Mouse (Mus musculus) activated CD4-positive, CD25-positive, alpha-beta regulatory T cell, adult 4 months (primary cell): ENCODE measurements around the gene Tmem120b. TPM values are rescaled to one million over a fixed set of nuclear protein-coding genes. Genes with fewer than 3 reads are reported as not detected.
A peak's percentile ranks its signal among the peaks of the same experiment; 100 is the strongest.

ENCODE experiments used
- ATAC-seq: one replicate; pipeline ENCODE4 v1.8.0; 2017
- polyA plus RNA-seq, 2 experiments: library from polyadenylated mRNA; unstranded; fragments of 100-300 nt; shearing (Covaris generic); gene quantifications; one replicate each; pipeline ENCODE4 v1.2.1; 2017

The Tmem120b gene
- polyA plus RNA-seq, 2 experiments from 2014 or later: 2.2 to 2.3 TPM

DNA sequence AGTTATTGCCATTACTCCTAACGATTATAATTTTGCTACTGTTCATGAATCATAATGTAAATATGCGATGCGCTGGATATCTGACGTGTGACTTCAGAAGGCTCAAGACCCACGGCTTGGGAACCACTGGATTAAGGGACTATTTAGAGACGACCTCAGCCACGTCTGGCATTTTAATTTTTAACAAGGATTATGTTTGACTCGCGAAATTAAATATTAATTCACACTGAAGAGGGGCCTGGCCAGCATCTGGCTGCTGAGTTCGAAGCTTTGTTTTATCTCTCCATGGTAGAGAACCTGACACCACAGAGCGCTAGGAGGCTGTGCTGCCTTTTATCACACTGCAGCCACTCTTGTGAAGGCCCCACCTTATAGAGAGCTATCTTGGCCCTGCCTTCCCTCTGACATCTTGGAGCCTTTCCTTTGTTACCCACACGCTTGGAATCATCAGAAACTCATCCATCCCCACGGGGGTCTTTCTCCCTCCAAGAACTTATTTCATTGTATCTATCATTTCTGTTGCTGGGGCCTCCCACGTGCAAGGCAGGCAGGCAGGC, 24.9 kb downstream of the Tmem120b start:
- no peak for ATAC-seq

DNA sequence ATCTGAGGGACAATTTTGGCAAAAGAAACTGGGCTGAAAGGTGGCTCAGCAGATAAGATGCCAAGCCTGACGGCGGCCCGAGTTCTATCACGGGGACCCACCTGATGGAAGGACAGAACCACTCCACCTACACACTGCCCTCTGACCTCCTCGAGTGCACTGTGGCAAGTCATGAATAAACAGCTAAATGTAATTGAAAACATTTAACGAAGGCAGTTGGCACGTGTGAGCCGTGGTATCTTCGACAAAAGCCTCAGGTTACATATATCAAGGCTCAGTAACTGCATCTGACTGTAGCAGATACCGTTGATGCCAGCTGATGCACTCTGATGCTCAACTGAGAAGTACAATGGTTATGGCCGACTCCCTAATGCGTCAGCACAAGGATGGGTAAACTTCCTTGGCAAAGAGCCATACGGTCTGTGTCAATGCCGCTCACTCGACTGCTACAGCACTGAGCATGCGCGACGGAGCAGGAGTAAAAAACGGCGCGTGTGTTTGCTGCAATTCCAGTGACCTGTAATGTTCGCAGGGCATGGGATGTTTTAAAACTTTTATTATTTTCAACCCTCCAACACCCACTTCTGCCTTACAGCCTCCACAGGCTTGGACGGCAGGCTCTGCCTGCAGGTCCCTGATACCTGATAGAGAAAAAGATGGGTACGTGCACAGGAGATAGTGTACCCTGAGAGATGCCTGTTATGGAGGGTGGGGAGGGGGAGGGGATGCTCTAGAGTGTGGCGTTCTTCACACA, 26.2 kb downstream of the Tmem120b start:
- ATAC-seq: no peak

DNA sequence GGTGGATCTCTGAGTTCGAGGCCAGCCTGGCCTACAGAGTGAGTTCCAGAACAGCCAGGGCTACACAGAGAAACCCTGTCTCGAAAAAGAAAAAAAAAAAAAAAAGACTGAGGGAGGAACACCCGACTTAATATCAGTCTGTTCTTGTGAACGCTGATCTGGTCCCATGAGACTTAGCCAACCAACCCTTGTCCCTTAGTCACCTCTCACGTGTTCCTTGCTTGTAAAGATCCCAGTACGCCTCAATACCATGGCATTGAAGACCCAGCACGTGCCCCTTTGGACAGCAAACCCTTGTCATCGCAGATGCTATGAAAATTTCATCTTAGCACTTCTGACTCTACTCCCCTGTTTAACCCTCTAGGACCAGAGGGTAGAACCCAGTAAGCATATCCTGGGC, 28.1 kb downstream of the Tmem120b start:
- ATAC-seq: no peak

DNA sequence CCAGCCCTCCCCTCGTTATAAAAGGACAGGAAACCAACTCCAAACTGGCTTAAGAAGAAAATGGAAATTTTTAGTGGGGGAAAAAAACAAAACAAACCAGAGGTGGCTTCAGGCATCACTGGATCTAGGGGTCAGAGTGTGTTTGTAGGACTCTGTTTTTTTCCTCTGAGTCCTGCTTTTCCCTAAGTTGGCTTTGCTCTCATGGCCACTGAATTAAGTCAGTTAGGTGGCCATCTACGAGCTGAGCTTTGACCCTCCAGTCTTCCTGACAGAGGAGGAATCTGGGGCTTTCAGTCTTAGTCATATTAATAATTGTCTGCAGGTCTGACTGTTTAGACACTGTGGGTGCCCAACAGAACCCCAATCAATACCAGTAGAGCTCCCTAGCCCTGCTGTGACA, 30.3 kb downstream of the Tmem120b start:
- ATAC-seq: no peak

DNA sequence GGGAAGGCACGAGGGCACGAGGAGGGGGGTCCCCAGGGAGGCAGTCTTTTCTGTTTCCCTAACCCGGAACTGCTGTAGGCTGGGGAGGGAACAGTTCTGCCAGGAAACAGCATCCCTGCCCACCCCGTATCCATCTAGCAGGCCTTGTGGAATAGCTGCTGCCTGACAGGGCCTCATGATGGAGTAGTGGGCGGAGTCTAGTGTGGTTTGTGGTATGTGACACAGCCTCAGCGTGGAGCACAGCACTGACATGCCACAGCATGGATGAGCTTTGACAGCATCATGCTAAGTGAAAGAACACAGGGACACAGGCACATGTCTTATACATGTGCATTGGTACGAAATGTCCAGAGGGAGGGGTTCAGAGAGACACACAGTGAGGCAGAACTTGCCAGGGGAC, 34.2 kb downstream of the Tmem120b start:
- no peak for ATAC-seq

DNA sequence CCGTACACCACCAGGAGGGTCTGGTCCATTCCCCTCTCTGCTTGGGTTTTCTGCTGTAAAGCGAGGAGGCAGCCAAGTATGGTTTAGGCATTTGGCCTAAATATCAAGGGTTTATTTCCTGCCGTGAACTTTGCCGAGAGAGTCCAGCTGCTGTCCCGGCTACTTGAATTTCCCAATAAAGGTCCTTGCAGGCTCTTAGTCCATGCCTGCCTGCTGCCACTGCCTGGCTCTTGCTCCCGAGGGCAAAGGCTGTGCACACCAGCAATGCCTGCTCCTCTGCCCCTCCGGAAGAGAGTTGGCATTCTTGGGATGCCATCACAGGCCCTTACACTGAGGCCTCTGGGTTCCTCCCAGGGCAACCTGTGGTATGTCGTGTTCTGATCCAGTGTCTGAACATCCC, 35.3 kb downstream of the Tmem120b start:
- no peak for ATAC-seq

DNA sequence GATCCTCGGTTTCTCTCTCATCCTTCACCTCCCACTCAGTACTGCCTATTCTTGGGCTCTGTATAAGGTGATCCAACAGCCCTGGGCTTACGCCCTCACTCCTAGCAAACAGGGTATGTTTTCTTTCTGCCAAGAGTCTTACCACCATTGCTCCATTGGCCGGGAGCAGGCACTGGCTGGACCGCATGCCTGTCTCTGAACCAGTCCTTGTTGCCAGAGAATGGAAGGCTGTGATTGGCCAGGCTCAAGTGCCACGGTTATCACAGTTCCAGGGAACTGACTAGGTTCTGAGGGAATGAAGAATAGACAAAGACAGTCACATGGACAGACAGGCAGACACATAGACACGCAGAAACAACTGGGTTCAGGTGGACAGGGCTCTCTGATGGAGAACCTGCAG, 36.6 kb downstream of the Tmem120b start:
- no peak for ATAC-seq

DNA sequence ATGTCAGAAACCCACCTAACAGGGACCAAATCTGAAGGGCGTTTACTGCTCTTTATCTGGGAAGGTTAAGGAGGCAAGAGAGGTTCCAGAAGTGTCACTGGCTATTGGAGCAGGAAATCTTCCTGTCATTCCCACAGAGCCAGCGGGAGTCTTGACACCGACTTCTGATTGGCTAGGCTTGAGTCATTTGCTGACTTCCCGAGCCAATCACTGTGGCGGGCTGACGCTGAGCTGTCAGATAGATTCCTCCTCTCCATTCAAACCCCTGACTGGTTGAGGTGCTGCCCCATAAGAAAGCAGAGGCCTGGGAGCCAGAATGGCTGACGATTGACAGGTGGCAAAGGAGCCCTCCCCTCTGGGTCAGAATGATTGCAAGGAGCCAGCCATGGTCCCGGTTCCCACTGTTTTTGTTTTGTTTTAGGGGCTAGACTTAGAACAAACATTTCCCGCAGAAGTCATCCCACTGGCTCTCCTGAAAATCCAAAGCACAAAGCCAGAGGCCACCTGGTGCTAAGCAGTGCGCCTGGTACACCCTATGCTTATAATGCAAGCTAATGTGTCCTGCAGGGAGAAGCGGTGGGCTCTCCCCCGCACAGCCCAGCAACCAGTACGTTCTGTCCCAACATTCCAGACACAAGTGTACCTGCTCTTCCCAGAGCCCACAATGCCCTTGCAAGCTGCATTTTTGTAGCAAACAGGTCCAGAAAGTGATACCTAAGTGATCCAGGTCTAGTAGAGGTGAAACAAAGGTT, 41.4 kb downstream of the Tmem120b start:
- ATAC-seq: no peak

DNA sequence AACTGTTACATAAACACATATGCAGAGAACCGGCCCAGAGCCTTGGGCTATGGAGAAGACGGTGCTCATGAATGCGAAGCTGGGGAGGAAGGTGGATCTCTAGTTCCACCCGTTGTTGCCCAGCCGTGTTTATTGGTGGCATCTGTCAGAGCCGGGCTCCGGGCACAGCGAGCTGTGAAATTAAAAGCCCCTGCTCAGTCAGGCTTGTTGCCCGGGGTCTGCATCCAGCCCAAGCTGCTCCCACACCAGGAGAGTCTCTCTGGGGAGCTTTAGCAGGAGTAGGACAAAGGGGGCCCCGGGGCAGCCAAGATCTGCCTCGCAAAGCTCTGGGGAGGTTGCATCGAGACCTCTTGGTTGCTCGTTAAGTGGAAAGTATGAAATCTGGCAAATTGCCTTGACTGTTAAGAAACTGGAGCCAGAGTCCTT, 42.1 kb downstream of the Tmem120b start:
- ATAC-seq: no peak

DNA sequence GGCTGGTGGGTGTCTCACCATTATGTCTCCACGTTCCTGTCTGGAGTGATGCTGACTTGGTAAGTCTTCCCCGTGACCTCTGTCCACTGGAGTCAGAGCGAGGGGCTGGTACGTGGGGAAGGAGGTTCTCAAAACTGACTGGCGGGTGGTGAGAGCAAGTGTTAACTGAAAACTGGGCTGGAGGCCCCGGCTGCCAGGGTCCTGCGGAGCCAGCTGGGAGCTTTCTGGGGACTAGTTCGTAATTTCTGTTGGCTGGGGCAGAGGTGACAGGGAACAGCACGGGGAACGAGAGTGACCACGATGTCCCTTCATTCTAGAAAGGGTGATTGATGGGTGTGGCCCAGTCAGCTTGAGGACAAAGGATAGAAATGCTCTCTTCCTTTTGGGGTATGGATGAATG, 45.9 kb downstream of the Tmem120b start:
- no peak for ATAC-seq

DNA sequence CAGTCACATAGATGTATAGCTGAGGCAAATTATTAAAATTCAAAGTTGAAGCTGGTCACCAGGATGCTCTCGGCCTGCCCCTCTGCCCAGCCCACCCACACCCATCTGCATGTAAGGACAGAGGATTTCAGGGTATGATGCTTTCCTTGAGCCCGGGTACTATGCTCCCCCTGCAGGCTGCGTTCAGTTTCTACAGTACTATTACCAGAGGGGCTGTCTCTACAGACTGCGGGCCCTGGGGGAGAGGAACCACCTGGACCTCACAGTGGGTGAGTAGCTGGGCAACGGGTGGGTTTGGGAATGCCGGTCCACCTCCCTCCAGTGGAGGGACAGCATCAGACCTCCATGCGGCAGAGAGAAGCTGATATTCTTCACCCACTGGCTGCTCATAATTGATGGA, 46.7 kb downstream of the Tmem120b start:
- ATAC-seq: no peak

DNA sequence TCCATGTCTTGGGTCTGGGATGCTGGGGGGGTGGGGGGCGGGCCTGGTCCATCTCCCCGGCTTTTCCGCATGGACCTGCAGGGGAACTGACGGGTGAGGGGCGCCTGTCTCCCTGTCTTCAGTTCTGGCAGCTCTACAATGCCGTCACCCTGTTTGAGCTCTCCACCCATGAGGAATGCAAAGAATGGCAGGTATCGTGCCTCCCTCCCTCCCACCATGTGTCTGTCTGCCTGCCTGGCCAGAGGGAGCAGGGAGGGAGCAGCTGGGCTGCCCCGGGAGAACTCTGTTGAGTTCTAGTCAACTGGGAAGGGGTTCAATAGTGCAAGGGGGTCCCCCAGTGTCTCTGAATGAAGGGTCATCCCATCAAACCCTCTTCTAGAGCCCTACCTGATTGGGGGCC, 47.9 kb downstream of the Tmem120b start:
- no peak for ATAC-seq

DNA sequence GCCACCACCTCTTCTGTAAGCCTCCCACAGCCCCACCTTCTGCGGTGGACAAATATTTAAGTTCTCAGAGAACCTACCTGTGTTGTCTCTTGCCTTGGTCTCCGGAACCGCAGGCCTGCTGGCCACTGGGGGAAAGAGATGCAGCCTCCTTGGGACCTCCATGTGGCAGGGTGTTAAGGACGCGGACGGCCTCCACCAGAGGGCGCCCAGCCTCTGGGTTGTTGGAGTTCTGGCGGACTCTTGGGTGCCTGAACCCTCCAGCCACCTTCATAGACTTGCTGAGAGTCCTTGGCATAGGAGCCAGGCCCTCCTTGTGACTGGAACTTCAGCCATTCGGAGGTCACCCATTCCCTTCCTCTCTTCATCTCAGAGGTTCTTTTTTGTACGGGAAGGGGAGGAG, 49.0 kb downstream of the Tmem120b start:
- no peak for ATAC-seq

DNA sequence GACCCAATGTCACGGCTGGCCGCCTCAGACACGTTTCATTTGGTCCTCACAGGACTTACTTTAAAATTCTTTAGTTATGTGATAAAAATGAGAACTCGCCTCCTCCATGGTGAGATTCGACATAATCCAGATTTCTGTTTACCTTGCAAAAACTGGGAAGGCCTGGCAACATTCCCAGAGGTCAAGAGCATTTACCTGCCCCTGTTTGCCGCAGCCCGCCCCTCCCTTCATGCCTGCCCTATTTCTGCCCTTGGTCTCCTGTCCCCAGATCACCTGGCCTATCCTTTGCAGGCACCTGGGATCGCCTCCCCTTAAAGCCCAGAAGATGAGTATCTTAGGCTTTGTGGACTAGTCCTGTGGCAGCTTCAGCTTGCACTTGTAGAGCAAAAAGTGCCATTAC, 49.6 kb downstream of the Tmem120b start:
- ATAC-seq: no peak

DNA sequence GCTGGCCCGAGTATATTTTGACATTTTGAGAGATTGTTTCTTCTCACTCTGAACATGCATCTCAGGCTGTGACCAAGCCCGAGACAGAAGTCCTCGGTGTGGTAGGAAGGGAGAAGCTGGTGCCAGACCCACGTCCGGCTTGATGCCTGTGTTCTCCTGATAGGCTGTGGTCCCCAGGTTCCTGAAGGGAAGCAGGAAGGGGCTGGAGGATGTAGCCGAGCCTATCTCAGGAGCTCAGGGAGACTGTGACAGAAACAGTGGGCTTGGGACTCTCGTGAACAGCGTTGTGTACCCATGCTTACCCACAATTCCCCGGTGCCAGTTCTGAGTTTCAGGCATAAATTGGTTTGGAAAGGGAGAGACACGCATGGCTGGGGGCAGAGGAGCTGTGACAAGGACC, 50.6 kb downstream of the Tmem120b start:
- no peak for ATAC-seq

DNA sequence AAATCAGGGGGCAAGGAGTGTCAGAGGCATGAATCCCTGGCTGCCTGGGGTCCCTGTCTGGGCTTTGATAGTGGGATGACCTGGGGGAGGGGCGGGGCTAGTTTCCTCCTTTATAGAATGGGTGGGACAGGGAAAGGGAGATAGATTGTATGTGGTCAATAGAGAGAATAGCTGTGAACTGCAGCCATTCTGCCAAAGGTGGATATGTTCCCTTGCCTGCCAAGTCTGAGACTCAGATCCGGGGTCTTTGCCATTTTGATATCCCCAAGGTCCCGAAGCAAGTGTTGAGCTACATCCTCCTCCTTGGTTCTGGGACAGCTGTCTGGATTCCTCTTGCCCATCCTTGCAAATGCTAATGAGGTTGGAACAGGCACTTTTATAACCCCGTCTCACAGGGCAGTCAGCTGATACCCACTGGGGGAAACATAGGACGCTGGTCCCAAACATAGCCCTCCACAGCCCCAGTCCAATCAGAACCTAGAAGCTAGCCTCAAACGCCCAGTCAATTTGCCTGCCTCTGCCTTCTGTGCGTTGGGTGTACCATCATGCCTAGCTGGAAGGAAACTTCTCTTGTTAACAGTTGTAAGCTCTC, 52.5 kb downstream of the Tmem120b start:
- no peak for ATAC-seq

DNA sequence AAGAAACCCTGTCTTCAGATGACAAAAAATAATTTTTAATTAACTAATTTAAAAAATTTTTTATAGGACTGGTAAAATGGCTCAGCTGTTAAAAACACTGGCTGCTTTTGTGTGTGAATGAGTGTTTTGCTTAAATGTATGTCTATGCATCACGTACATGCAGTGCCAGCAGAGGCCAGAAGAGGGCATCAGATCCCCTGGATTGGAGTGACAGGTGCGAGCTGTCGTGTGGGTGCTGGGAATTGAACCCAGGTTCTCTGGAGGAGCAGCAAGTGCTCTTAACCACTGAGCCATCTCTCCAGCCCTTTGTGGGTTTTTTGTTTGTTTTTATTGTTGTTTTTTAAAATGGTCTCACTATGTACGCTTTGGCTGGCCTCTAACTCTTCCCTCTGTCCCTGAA, 54.0 kb downstream of the Tmem120b start:
- ATAC-seq: no peak

DNA sequence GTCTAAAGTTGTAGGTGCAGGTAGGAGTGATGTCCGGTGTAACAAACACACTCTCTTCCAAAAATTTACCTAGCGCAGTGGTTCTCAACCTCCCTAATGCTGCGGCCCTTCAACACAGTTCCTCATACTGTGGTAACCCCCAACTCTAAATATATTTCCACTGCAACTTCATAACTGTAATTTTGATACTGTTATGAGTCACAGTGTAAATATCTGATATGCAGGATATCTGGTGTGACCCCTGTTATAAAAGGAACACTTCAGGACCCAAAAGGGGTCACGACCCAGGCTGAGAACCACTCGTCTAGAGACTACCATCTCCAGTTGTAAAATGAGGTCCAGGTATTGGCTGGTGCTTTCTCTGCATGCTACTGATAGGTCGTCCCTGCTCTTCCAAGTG, 56.9 kb downstream of the Tmem120b start:
- ATAC-seq: no peak

DNA sequence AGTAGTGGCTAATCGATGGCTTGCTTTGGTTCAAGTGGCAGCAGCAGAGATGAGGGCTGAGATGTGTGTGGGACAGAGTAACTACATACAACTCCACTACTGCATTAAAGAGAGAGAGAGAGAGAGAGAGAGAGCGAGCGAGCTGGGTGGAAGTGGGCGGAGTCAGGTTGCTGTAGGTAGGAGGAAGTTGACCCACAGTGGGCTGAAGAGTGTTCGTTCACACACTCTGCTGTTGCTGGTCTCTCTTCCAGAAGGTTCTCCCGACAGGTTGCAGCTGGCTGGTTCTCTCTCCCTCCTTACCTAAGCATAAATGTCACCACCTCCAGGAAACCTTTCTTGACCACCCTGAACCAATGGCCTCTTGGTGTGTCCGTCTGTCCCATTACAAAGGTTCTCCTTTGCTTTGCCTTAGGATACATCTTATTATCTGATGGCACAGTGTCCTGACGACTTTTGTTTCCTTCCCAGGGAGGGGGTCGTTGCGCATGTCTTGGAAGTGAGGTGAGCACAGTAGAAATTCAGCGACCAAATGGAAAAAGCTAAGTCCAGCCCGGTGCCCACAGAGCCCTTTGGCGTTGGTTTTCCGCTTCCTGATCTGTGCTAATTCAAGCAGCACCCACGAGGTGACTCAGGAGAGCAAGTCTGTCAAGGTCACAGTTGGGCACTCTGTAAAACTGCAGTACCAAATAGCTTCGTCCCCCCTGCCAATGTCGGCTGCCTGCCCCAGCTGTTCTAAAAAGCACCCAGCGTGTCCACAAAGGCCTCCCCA, 57.6 kb downstream of the Tmem120b start:
- ATAC-seq: peak; percentile 18

DNA sequence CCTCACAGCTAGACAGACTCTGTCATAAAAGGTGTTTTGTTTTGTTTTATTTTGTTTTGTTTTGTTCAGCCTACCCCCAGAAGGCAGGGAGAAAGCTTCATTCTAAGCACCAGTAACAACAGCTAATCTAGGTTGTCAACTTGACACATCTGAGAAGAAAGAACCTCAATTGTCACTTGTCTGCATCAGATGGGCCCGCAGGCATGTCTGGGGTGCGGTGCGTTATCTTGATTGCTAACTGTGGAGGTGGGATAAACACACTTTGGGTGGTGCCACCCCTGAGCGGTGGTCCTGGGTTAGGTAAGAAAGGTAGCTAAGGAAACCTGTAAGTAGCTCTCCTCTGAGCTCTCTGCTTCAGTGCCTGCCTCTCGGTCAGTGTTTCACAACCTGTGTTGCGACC, 58.8 kb downstream of the Tmem120b start:
- ATAC-seq: no peak

DNA sequence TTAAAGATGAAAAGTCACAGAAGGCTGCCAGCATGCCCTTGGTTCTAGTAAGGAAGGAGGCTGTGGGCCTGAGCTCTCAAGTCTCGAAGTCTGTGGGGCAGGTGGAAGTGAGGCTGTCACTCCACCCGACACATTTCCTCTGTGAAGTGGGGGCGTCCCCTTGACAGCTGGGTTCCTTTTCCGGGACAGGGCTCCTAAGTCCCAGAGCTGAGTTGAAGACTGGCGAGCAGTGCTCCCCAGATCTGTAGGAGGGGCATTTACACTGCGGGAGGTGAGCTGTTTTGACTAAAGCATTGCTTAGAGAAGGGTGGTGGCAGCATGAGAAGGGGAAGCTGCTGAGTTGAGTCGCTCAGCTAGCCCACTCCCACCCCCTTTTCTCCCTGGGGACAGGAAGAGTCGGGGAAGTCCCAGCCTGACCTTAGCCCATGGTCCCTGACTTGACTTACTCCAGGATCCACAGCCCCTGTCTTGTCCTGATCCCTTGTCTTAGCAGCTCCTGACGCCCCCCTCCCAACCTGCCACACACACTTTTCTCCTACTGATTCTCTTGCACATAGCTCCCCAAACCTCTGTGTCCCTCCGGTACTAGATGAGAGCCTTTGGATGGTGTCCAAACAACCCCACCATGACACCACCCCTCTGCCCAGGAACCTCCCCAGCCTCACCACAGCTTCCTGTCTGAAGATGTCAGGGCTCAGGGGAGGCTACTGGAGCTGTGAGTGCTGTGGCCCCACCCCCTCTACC, 60.4 kb downstream of the Tmem120b start:
- peak; percentile 68 for ATAC-seq

DNA sequence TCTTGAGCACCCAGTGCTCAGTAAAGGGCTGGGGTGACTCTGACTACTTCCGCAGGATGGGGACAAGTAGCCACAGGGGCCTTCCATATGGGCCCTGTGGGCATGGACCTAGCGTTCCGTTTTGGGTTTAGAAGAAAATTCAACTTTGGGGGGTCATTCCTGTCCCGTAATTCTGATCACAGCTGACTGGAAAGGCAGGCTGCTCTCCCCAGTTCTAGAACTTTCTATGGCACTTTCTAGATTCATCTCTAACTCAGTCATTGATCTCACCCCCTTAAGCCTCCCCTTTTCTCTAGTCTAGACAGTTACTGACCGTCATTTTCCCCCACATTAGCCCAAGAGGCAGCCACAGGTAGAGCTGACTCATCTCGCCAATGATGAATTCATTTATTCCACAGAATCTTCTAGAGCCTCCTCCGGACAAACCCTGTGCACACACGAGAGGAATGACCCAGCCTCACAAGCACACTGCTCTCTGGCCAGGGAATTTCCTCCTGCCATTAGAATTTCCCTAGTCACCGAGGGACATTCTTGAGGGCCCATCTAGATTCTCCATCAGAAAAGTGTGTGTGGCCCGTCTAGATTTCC, 61.0 kb downstream of the Tmem120b start:
- ATAC-seq: no peak
